In the genomic region with DNA sequence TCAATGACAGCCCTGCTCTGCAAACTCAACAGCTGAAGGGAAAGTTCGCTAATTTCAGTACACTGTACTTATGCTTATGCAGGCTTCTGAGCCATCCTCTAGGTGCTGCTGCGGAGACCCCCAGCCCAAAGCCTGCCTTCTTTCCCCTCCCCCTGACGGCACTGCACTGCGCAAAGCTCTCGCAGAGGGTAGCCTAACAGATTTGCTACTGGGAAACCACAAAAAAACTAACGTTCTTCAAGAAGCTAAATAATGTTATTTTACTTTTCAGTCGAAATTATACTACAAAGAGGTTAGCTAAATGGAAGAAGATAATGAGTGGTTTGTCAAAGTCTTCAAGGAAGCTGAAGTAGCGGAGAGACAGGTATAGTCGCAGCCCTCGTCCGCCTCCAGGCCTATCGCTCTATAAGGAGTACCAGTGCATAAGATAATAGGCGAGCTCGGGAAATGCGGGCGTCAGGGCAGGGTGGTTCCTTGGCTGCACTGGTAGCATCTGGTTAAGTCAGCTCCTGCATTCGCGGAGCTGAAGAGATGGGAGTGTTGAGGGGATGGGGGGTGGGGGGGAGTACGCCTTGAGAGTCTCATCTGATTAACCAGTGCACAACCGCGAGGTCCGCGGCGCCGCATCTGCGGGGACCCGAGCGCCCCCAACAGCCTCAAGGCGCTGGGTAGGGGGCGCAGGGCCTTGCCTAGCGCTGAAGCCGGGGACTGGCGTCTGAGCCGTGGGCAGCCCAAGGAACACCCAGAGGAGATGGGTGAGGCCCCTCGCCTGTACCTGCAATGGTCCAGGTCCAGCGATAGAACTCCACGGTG, we compare ENCODE assay signal across 8 mouse cellular contexts. TPM values are rescaled to one million over a fixed set of nuclear protein-coding genes. Genes with fewer than 3 reads are reported as not detected.
DNase-seq lines count a peak whose midpoint lies in the region; ATAC-seq and TF ChIP-seq lines count a peak whose summit lies in the region.

No protein-coding gene starts in this region.

- H3K4me1 ChIP-seq in kidney, adult 2 months (ENCODE audit: control insufficient read depth, insufficient read depth, low read length) = 0 out of 2 replicates have a peak, but pooled peaks cover 2% of the 10 kb centered on the region
- peaks cover 15% of the 10 kb centered on the region for H3K4me1 ChIP-seq in E14TG2a.4 (replicated peaks; ENCODE audit: low read depth, low read length)
- peaks cover 3 to 8% of the 10 kb centered on the region in 2 experiments for H3K4me1 ChIP-seq in heart, embryonic 14.5 days (ENCODE audit: control insufficient read depth in 2 of 2, insufficient read depth in 2 of 2, low read length in 2 of 2)
- peaks cover 10% of the 10 kb centered on the region for H3K4me1 ChIP-seq in limb, embryonic 12.5 days (replicated peaks)
- H3K4me1 ChIP-seq in neural tube, embryonic 14.5 days (ENCODE audit: control insufficient read depth, insufficient read depth, low read length) = peaks cover 21% of the 10 kb centered on the region

- no peak for DNase-seq in kidney, adult 2 months
- no peak for DNase-seq in kidney, postnatal 25 days
- peak; percentile 34 to 42 for DNase-seq in cerebellum, postnatal 36 days
- no peak for DNase-seq in ovary, postnatal 14 days (ENCODE audit: low spot score)

- no peak for TF ChIP-seq CTCF in kidney, adult 2 months (conservative IDR thresholded peaks at IDR 0.05; ENCODE audit: insufficient read depth, insufficient read length, low read depth, low read length)
- TF ChIP-seq CTCF in E14TG2a.4 (conservative IDR thresholded peaks at IDR 0.05; ENCODE audit: low read length) = no peak

- H3K4me3 ChIP-seq in kidney, adult 2 months (ENCODE audit: insufficient read depth, low read depth, low read length) = peak overlapping the region; percentile 44
- peak overlapping the region; percentile 86 for H3K4me3 ChIP-seq in E14TG2a.4 (replicated peaks; ENCODE audit: low read length)
- peak overlapping the region; percentile 42 to 68 for H3K4me3 ChIP-seq in heart, embryonic 14.5 days (ENCODE audit: control insufficient read depth in 1 of 2, insufficient read depth in 1 of 2, low read depth in 1 of 2, low read length in 2 of 2)
- peak overlapping the region; percentile 68 for H3K4me3 ChIP-seq in limb, embryonic 12.5 days (replicated peaks)
- H3K4me3 ChIP-seq in neural tube, embryonic 14.5 days (ENCODE audit: low read depth, low read length) = peak overlapping the region; percentile 83

- H3K4me2 ChIP-seq in heart, embryonic 14.5 days (ENCODE audit: low read length) = peak overlapping the region; percentile 100
- peak overlapping the region; percentile 94 for H3K4me2 ChIP-seq in limb, embryonic 12.5 days
- peak overlapping the region; percentile 44 for H3K4me2 ChIP-seq in neural tube, embryonic 14.5 days (ENCODE audit: low read depth, low read length)

- no peak overlapping the region for H3K27ac ChIP-seq in kidney, adult 2 months (ENCODE audit: insufficient read depth, low read depth, low read length)
- H3K27ac ChIP-seq in heart, embryonic 14.5 days (replicated peaks in 1 of 2; ENCODE audit: control insufficient read depth in 1 of 2, insufficient read depth in 1 of 2, low read depth in 2 of 2, low read length in 2 of 2) = no peak overlapping the region
- peak overlapping the region; percentile 66; the same call in 1 of the 2 replicates for H3K27ac ChIP-seq in limb, embryonic 12.5 days
- H3K27ac ChIP-seq in neural tube, embryonic 14.5 days (ENCODE audit: low read depth, low read length) = peak overlapping the region; percentile 91

- 3% methylated on average over 37 of the region's 37 CpGs for WGBS in kidney, adult 2 months
- WGBS in heart, embryonic 14.5 days = under 1% methylated on average over 37 of the region's 37 CpGs
- under 1% methylated on average over 37 of the region's 37 CpGs for WGBS in limb, embryonic 12.5 days
- WGBS in neural tube, embryonic 14.5 days = 0% methylated on average over 37 of the region's 37 CpGs

- TF ChIP-seq POLR2A in kidney, adult 2 months (IDR thresholded peaks at IDR 0.05; ENCODE audit: low read depth, low read length) = no peak

- H3K9me3 ChIP-seq in E14TG2a.4 (ENCODE audit: low read length) = no peaks in the 10 kb centered on the region
- no peaks in the 10 kb centered on the region for H3K9me3 ChIP-seq in heart, embryonic 14.5 days (ENCODE audit: control insufficient read depth, low read length)
- no peaks in the 10 kb centered on the region for H3K9me3 ChIP-seq in limb, embryonic 12.5 days
- no peaks in the 10 kb centered on the region for H3K9me3 ChIP-seq in neural tube, embryonic 14.5 days (ENCODE audit: control insufficient read depth, low read length)

- H3K36me3 ChIP-seq in kidney, adult 2 months (ENCODE audit: control insufficient read depth, insufficient read depth, low read length) = no peaks in the 10 kb centered on the region
- no peaks in the 10 kb centered on the region for H3K36me3 ChIP-seq in E14TG2a.4 (ENCODE audit: insufficient read depth, low read length)
- H3K36me3 ChIP-seq in heart, embryonic 14.5 days (ENCODE audit: control insufficient read depth, insufficient read depth, low read length) = no peaks in the 10 kb centered on the region
- no peaks in the 10 kb centered on the region for H3K36me3 ChIP-seq in limb, embryonic 12.5 days
- no peaks in the 10 kb centered on the region for H3K36me3 ChIP-seq in neural tube, embryonic 14.5 days (ENCODE audit: control insufficient read depth, insufficient read depth, low read length)

- ATAC-seq in heart, embryonic 14.5 days (ENCODE audit: insufficient number of reproducible peaks, insufficient read depth, low FRiP score, low read depth) = no peak
- ATAC-seq in limb, embryonic 12.5 days (ENCODE audit: insufficient number of reproducible peaks, insufficient read depth, low FRiP score, low TSS enrichment, low read depth) = peak; percentile 80
- ATAC-seq in neural tube, embryonic 14.5 days (ENCODE audit: low read depth) = peak; percentile 88

- peak overlapping the region; percentile 66 for H3K9ac ChIP-seq in heart, embryonic 14.5 days (ENCODE audit: low read length)
- H3K9ac ChIP-seq in limb, embryonic 12.5 days (replicated peaks) = peak overlapping the region; percentile 73
- peak overlapping the region; percentile 67 for H3K9ac ChIP-seq in neural tube, embryonic 14.5 days (replicated peaks; ENCODE audit: low read depth, low read length)

- H3K27me3 ChIP-seq in kidney, adult 2 months (replicated peaks; ENCODE audit: control insufficient read depth, insufficient read depth, low read length) = 0 out of 2 replicates have a peak, but pooled peaks cover 3% of the 10 kb centered on the region
- peaks cover 51% of the 10 kb centered on the region for H3K27me3 ChIP-seq in E14TG2a.4 (ENCODE audit: insufficient read depth, low read length)
- H3K27me3 ChIP-seq in heart, embryonic 14.5 days (ENCODE audit: control insufficient read depth, insufficient read depth, low read length) = peaks cover 37% of the 10 kb centered on the region
- peaks cover 15% of the 10 kb centered on the region for H3K27me3 ChIP-seq in limb, embryonic 12.5 days
- H3K27me3 ChIP-seq in neural tube, embryonic 14.5 days (ENCODE audit: control insufficient read depth, insufficient read depth, low read length) = no peaks in the 10 kb centered on the region

RNA-seq across cellular contexts. Expression of a gene that starts 0.7 kb away (rescaled TPM):
- 0.33 and 0.55 TPM in 2 replicates for polyA plus RNA-seq in kidney, adult 2 months (2012; rRNA removed)
- polyA plus RNA-seq in heart, embryonic 14.5 days (2014; fragmentation: Nextera tagmentation; extraction: Ambion mirVana) = 1.4 and 3.2 TPM in 2 replicates
- 20.1 and 21.0 TPM in 2 replicates for polyA plus RNA-seq in limb, embryonic 12.5 days (2016; fragmentation: Nextera tagmentation; extraction: Ambion mirVana)
- 127 and 138 TPM in 2 replicates for polyA plus RNA-seq in neural tube, embryonic 14.5 days (2014; fragmentation: Nextera tagmentation; extraction: Ambion mirVana)

RNA-seq across cellular contexts. Expression of a gene that starts 29.1 kb away (rescaled TPM):
- polyA plus RNA-seq in kidney, adult 2 months (2012; rRNA removed) = 0.08 TPM in 2 replicates
- polyA plus RNA-seq in heart, embryonic 14.5 days (2014; fragmentation: Nextera tagmentation; extraction: Ambion mirVana) = 14.9 and 15.7 TPM in 2 replicates
- 44.0 and 45.0 TPM in 2 replicates for polyA plus RNA-seq in limb, embryonic 12.5 days (2016; fragmentation: Nextera tagmentation; extraction: Ambion mirVana)
- 1.9 and 3.2 TPM in 2 replicates for polyA plus RNA-seq in neural tube, embryonic 14.5 days (2014; fragmentation: Nextera tagmentation; extraction: Ambion mirVana)

Comparison
In these comparisons a context has a peak if more than half of its experiments do, and no peak if none do; other contexts are left out.
1. DNase-seq: peak in cerebellum, postnatal 36 days (2 of 2); none in kidney, adult 2 months (single experiment), kidney, postnatal 25 days (0 of 2) and ovary, postnatal 14 days (single experiment).
2. H3K27ac ChIP-seq: peak in limb, embryonic 12.5 days (single experiment) and neural tube, embryonic 14.5 days (single experiment); none in kidney, adult 2 months (single experiment) and heart, embryonic 14.5 days (0 of 2).
3. H3K4me2 ChIP-seq: peak in every context shown above with its lines; median percentile 100 in heart, embryonic 14.5 days; 94 in limb, embryonic 12.5 days; 44 in neural tube, embryonic 14.5 days.
4. Peak in every context shown above with its lines, with median percentiles within 50 percentile points of each other: H3K4me3 ChIP-seq and H3K9ac ChIP-seq.